Mouse (Mus musculus) erythroblast, adult 5-6 weeks (primary cell): ENCODE results near the gene Gpr19. TPM values are rescaled to one million over a fixed set of nuclear protein-coding genes. Genes with fewer than 3 reads are reported as not detected.

Source experiments
- ATAC-seq: replicated peaks from 2 replicates; pipeline ENCODE4 v1.8.0; 2016; ENCODE audit warnings: moderate number of reproducible peaks, mild to moderate bottlenecking, moderate TSS enrichment, inconsistent platforms; ENCODE audit not compliant: poor library complexity, low FRiP score, severe bottlenecking
- total RNA-seq, 2 experiments: library from RNA; stranded (forward) in 1 of 2; stranded (reverse) in 1 of 2; fragments of 150-400 nt in 1 of 2; fragments of 200-764, 138-1000 nt in 1 of 2; gene quantifications; 2 replicates each; pipeline versions ENCODE4 v1.2.3 to v1.2.4; 2015 to 2017; ENCODE audit warnings: low replicate concordance in 2 of 2

Gene Gpr19
- total RNA-seq, 2 experiments from 2014 or later = 5.0 to 8.3 TPM

GRCm38 (mm10) chr6:134819741-134820140 is 78.6 kb downstream of the Gpr19 start:
- no peak for ATAC-seq

Other genes starting within 250 kb of the Gpr19 start
- 2.3 TPM in 1 of 2 replicates, not detected in the other for gene Dusp16, start 106.0 kb downstream of the Gpr19 start, total RNA-seq (2015; ENCODE audit: low replicate concordance)
- 0.94 and 3.8 TPM in 2 replicates for gene Dusp16, start 106.0 kb downstream of the Gpr19 start, total RNA-seq (2017; ENCODE audit: low replicate concordance)
- 23.0 and 23.2 TPM in 2 replicates for gene Crebl2, start 68.4 kb downstream of the Gpr19 start, total RNA-seq (2015; ENCODE audit: low replicate concordance)
- 26.0 and 49.9 TPM in 2 replicates for gene Crebl2, start 68.4 kb downstream of the Gpr19 start, total RNA-seq (2017; ENCODE audit: low replicate concordance)
- gene Cdkn1b, start 21.8 kb upstream of the Gpr19 start, total RNA-seq (2015; ENCODE audit: low replicate concordance) = 256 and 258 TPM in 2 replicates
- gene Cdkn1b, start 21.8 kb upstream of the Gpr19 start, total RNA-seq (2017; ENCODE audit: low replicate concordance) = 354 and 386 TPM in 2 replicates
- 0.19 and 2.1 TPM in 2 replicates for gene Apold1, start 83.1 kb upstream of the Gpr19 start, total RNA-seq (2015; ENCODE audit: low replicate concordance)
- gene Apold1, start 83.1 kb upstream of the Gpr19 start, total RNA-seq (2017; ENCODE audit: low replicate concordance) = 4.9 and 6.4 TPM in 2 replicates
- 29.8 and 34.9 TPM in 2 replicates for gene Ddx47, start 113.0 kb upstream of the Gpr19 start, total RNA-seq (2015; ENCODE audit: low replicate concordance)
- 40.4 and 64.3 TPM in 2 replicates for gene Ddx47, start 113.0 kb upstream of the Gpr19 start, total RNA-seq (2017; ENCODE audit: low replicate concordance)
- not detected in 2 replicates for gene Gprc5a, start 167.1 kb upstream of the Gpr19 start, total RNA-seq (2015; ENCODE audit: low replicate concordance)
- gene Gprc5a, start 167.1 kb upstream of the Gpr19 start, total RNA-seq (2017; ENCODE audit: low replicate concordance) = not detected in 2 replicates
- not detected in 2 replicates for gene Gprc5d, start 219.7 kb upstream of the Gpr19 start, total RNA-seq (2015; ENCODE audit: low replicate concordance)
- gene Gprc5d, start 219.7 kb upstream of the Gpr19 start, total RNA-seq (2017; ENCODE audit: low replicate concordance) = not detected in 2 replicates